Mouse (Mus musculus) lung, embryonic 16.5 days (tissue): ENCODE results near the gene Card6. TPM values are rescaled to one million over a fixed set of nuclear protein-coding genes. Genes with fewer than 3 reads are reported as not detected.

ENCODE experiments used
- ATAC-seq: fragments of 200-750 bp; cut with Nextera tagmentation; 2 replicates; pipeline ENCODE4 v1.8.0; 2017; ENCODE audit warnings: low read depth, mild to moderate bottlenecking, moderate library complexity
- H3K27ac ChIP-seq: fragments of 300-500 bp; sonication (generic); 2 replicates; pipeline ENCODE4 v1.5.1; 2014; ENCODE audit warnings: mild to moderate bottlenecking, control low read depth, low read length
- H3K27me3 ChIP-seq: fragments of 300-500 bp; sonication (generic); 2 replicates; pipeline ENCODE4 v1.6.1; 2014; ENCODE audit warnings: low read depth, low read length, mixed read lengths; ENCODE audit not compliant: control insufficient read depth, insufficient read depth
- H3K36me3 ChIP-seq: fragments of 300-500 bp; sonication (generic); 2 replicates; pipeline ENCODE4 v1.6.1; 2014; ENCODE audit warnings: low read length; ENCODE audit not compliant: control insufficient read depth, insufficient read depth
- H3K4me1 ChIP-seq: fragments of 300-500 bp; sonication (generic); replicated peaks from 2 replicates; pipeline ENCODE4 v1.6.1; 2014; ENCODE audit warnings: low read length, mixed read lengths; ENCODE audit not compliant: control insufficient read depth, insufficient read depth
- H3K4me2 ChIP-seq: fragments of 300-500 bp; sonication (generic); 2 replicates; pipeline ENCODE4 v1.6.1; 2014; ENCODE audit warnings: low read depth, low read length, control low read depth
- H3K4me3 ChIP-seq: fragments of 300-500 bp; sonication (generic); 2 replicates; pipeline ENCODE4 v1.5.1; 2014; ENCODE audit warnings: mild to moderate bottlenecking, low read length, control low read depth
- H3K9ac ChIP-seq: fragments of 300-500 bp; sonication (generic); 2 replicates; pipeline ENCODE4 v1.6.1; 2014; ENCODE audit warnings: low read length, control low read depth
- H3K9me3 ChIP-seq: fragments of 300-500 bp; sonication (generic); 2 replicates; pipeline ENCODE4 v1.6.1; 2016; ENCODE audit warnings: low read length; ENCODE audit not compliant: control insufficient read depth
- WGBS: fragments of 180-500 bp; shearing (Covaris S2); extraction: QIAGEN DNeasy Blood & Tissue Kit; methylation state at CpG from one replicate; pipeline ENCODE4 v1.1.7; 2014; 5-methylcytosine and 5-hydroxymethylcytosine counted together
- polyA plus RNA-seq: library from polyadenylated mRNA; unstranded; fragments of >200 nt; fragmentation: Nextera tagmentation; extraction: Ambion mirVana; gene quantifications from 2 replicates; pipeline ENCODE4 v1.2.1, GENCODE M21; 2015

The Card6 gene
- polyA plus RNA-seq, 1 experiment from 2014 or later = 2.3 TPM

- Histone ChIP-seq H3K4me1 (peaks cover 15% of the 10 kb centered on the region), H3K27ac (no peak overlapping the region), H3K4me3 (no peak overlapping the region), H3K36me3 (peaks cover 45% of the 10 kb centered on the region), H3K9ac (no peak overlapping the region), H3K27me3 (no peaks in the 10 kb centered on the region), H3K9me3 (no peaks in the 10 kb centered on the region), H3K4me2 (no peak overlapping the region)
- WGBS = 88% methylated on average over 2 of the region's 2 CpGs
- ATAC-seq = no peak
Observed at GRCm38 (mm10) chr15:5119707-5120106, 11.4 kb upstream of the Card6 start.

- H3K9ac ChIP-seq = no peak overlapping the region
- H3K9me3 ChIP-seq = no peaks in the 10 kb centered on the region
- WGBS = 80% methylated on average over 2 of the region's 2 CpGs
- H3K4me1 ChIP-seq = peaks cover 15% of the 10 kb centered on the region
- no peak overlapping the region for H3K4me3 ChIP-seq
- ATAC-seq = no peak
- no peak overlapping the region for H3K27ac ChIP-seq
- H3K27me3 ChIP-seq = no peaks in the 10 kb centered on the region
- no peak overlapping the region for H3K4me2 ChIP-seq
- H3K36me3 ChIP-seq = peaks cover 42% of the 10 kb centered on the region
Observed at GRCm38 (mm10) chr15:5119192-5119591, 10.9 kb upstream of the Card6 start.

- no peak overlapping the region for H3K9ac ChIP-seq
- no peaks in the 10 kb centered on the region for H3K27me3 ChIP-seq
- no peak overlapping the region for H3K4me3 ChIP-seq
- H3K27ac ChIP-seq = no peak overlapping the region
- no peak overlapping the region for H3K4me2 ChIP-seq
- 88% methylated on average over 9 of the region's 9 CpGs for WGBS
- no peak for ATAC-seq
- H3K9me3 ChIP-seq = no peaks in the 10 kb centered on the region
- H3K4me1 ChIP-seq = peaks cover 15% of the 10 kb centered on the region
- H3K36me3 ChIP-seq = peaks cover 41% of the 10 kb centered on the region
Observed at GRCm38 (mm10) chr15:5118626-5119025, 10.3 kb upstream of the Card6 start.

- H3K4me2 ChIP-seq = peak overlapping the region; percentile 76
- peaks cover 37% of the 10 kb centered on the region for H3K36me3 ChIP-seq
- peak overlapping the region; percentile 82 for H3K27ac ChIP-seq
- peak overlapping the region; percentile 93 for H3K4me3 ChIP-seq
- H3K9me3 ChIP-seq = no peaks in the 10 kb centered on the region
- peak overlapping the region; percentile 96 for H3K9ac ChIP-seq
- H3K27me3 ChIP-seq = no peaks in the 10 kb centered on the region
- no peak for ATAC-seq
- peaks cover 15% of the 10 kb centered on the region for H3K4me1 ChIP-seq
- WGBS = 1% methylated on average over 22 of the region's 22 CpGs
Observed at GRCm38 (mm10) chr15:5117031-5117601, 8.8 kb upstream of the Card6 start.

GRCm38 (mm10) chr15:5116270-5117030 is 8.1 kb upstream of the Card6 start, which contains the start of gene Rpl37:
Gene Rpl37 (plus strand): TSS chr15:5116645.
- H3K9ac ChIP-seq = peak within 1 kb of the TSS; percentile 96
- peak within 1 kb of the TSS; percentile 76 for H3K4me2 ChIP-seq
- peaks cover 15% of the 10 kb centered on the region for H3K4me1 ChIP-seq
- peak; percentile 99 for ATAC-seq
- H3K27me3 ChIP-seq = no peaks in the 10 kb centered on the region
- H3K4me3 ChIP-seq = peak within 1 kb of the TSS; percentile 93
- H3K9me3 ChIP-seq = no peaks in the 10 kb centered on the region
- H3K27ac ChIP-seq = peak within 1 kb of the TSS; percentile 96
- peaks cover 34% of the 10 kb centered on the region for H3K36me3 ChIP-seq
- WGBS = under 1% methylated on average over 54 of the region's 55 CpGs

GRCm38 (mm10) chr15:5115173-5115572 is 6.8 kb upstream of the Card6 start:
- Histone ChIP-seq H3K27ac (peak overlapping the region; percentile 96), H3K36me3 (peaks cover 25% of the 10 kb centered on the region), H3K9me3 (no peaks in the 10 kb centered on the region), H3K4me1 (peaks cover 15% of the 10 kb centered on the region), H3K4me3 (peak overlapping the region; percentile 93), H3K27me3 (no peaks in the 10 kb centered on the region), H3K9ac (peak overlapping the region; percentile 76), H3K4me2 (peak overlapping the region; percentile 65)
- WGBS = 54% methylated on average over 8 of the region's 8 CpGs
- no peak for ATAC-seq

GRCm38 (mm10) chr15:5112651-5113050 is 4.3 kb upstream of the Card6 start:
- ATAC-seq = no peak
- Histone ChIP-seq H3K4me2 (no peak overlapping the region), H3K27me3 (no peaks in the 10 kb centered on the region), H3K36me3 (peaks cover 2% of the 10 kb centered on the region), H3K4me1 (peaks cover 10% of the 10 kb centered on the region), H3K4me3 (no peak overlapping the region), H3K9ac (no peak overlapping the region), H3K27ac (no peak overlapping the region), H3K9me3 (no peaks in the 10 kb centered on the region)
- 65% methylated on average over 3 of the region's 3 CpGs for WGBS

- ATAC-seq = no peak
- no peak overlapping the region; the same call in 1 of the 2 replicates for H3K9ac ChIP-seq
- H3K9me3 ChIP-seq = no peaks in the 10 kb centered on the region
- no peaks in the 10 kb centered on the region for H3K36me3 ChIP-seq
- peak overlapping the region; percentile 42 for H3K4me2 ChIP-seq
- peak overlapping the region; percentile 48; the same call in 1 of the 2 replicates for H3K4me3 ChIP-seq
- no peak overlapping the region for H3K27ac ChIP-seq
- no peaks in the 10 kb centered on the region for H3K27me3 ChIP-seq
- H3K4me1 ChIP-seq = no peaks in the 10 kb centered on the region
- 71% methylated on average over 3 of the region's 3 CpGs for WGBS
Observed at GRCm38 (mm10) chr15:5108655-5109040, 309 bp upstream of the Card6 start.

- Histone ChIP-seq H3K36me3 (no peaks in the 10 kb centered on the region), H3K9ac (no peak overlapping the region), H3K27me3 (no peaks in the 10 kb centered on the region), H3K9me3 (no peaks in the 10 kb centered on the region), H3K4me3 (no peak overlapping the region), H3K4me1 (no peaks in the 10 kb centered on the region), H3K4me2 (no peak overlapping the region), H3K27ac (no peak overlapping the region)
- no peak for ATAC-seq
- WGBS = 36% methylated on average over 2 of the region's 2 CpGs
Observed at GRCm38 (mm10) chr15:5106293-5106692, 2.0 kb downstream of the Card6 start.
